Mouse (Mus musculus): Measurements from ENCODE around the gene Adgrg6. TPM values are rescaled to one million over a fixed set of nuclear protein-coding genes. Genes with fewer than 3 reads are reported as not detected.

Gene Adgrg6
- polyA plus RNA-seq, 1 experiment from 2014 or later = 8.9 TPM

GRCm38 (mm10) chr10:14511904-14512663, 33.4 kb downstream of the Adgrg6 start:
- no peak for ATAC-seq (ENCODE audit: low FRiP score, low TSS enrichment)

GRCm38 (mm10) chr10:14511157-14511556, 34.3 kb downstream of the Adgrg6 start:
- Histone ChIP-seq H3K4me1 (ENCODE audit: control insufficient read depth, insufficient read depth, low read length) (no peaks in the 10 kb centered on the region), H3K9me3 (ENCODE audit: control insufficient read depth, low read length) (no peaks in the 10 kb centered on the region), H3K4me3 (ENCODE audit: low read length) (no peak overlapping the region), H3K36me3 (ENCODE audit: control insufficient read depth, insufficient read depth, low read length) (no peaks in the 10 kb centered on the region), H3K4me2 (replicated peaks; ENCODE audit: low read depth, low read length) (no peak overlapping the region), H3K27me3 (ENCODE audit: control insufficient read depth, insufficient read depth, low read length) (no peaks in the 10 kb centered on the region), H3K9ac (ENCODE audit: low read depth, low read length) (no peak overlapping the region), H3K27ac (ENCODE audit: low read depth, low read length) (no peak overlapping the region)
- 64% methylated on average over 3 of the region's 3 CpGs for WGBS
- no peak for ATAC-seq (ENCODE audit: low FRiP score, low TSS enrichment)

More at GRCm38 (mm10) chr10:14511904-14512663, 33.4 kb downstream of the Adgrg6 start:
- Histone ChIP-seq H3K27ac (ENCODE audit: low read depth, low read length) (no peak overlapping the region), H3K36me3 (ENCODE audit: control insufficient read depth, insufficient read depth, low read length) (no peaks in the 10 kb centered on the region), H3K9ac (ENCODE audit: low read depth, low read length) (no peak overlapping the region), H3K9me3 (ENCODE audit: control insufficient read depth, low read length) (no peaks in the 10 kb centered on the region), H3K27me3 (ENCODE audit: control insufficient read depth, insufficient read depth, low read length) (no peaks in the 10 kb centered on the region), H3K4me3 (ENCODE audit: low read length) (no peak overlapping the region), H3K4me2 (replicated peaks; ENCODE audit: low read depth, low read length) (no peak overlapping the region), H3K4me1 (ENCODE audit: control insufficient read depth, insufficient read depth, low read length) (no peaks in the 10 kb centered on the region)
- 80% methylated on average over 2 of the region's 2 CpGs for WGBS

- no peaks in the 10 kb centered on the region for H3K9me3 ChIP-seq (ENCODE audit: control insufficient read depth, low read length)
- H3K36me3 ChIP-seq (ENCODE audit: control insufficient read depth, insufficient read depth, low read length) = no peaks in the 10 kb centered on the region
- no peaks in the 10 kb centered on the region for H3K27me3 ChIP-seq (ENCODE audit: control insufficient read depth, insufficient read depth, low read length)
- no peaks in the 10 kb centered on the region for H3K4me1 ChIP-seq (ENCODE audit: control insufficient read depth, insufficient read depth, low read length)
- H3K27ac ChIP-seq (ENCODE audit: low read depth, low read length) = no peak overlapping the region
- no peak for ATAC-seq (ENCODE audit: low FRiP score, low TSS enrichment)
- no peak overlapping the region for H3K4me2 ChIP-seq (replicated peaks; ENCODE audit: low read depth, low read length)
- H3K4me3 ChIP-seq (ENCODE audit: low read length) = no peak overlapping the region
- no peak overlapping the region for H3K9ac ChIP-seq (ENCODE audit: low read depth, low read length)
These were observed 49.8 kb downstream of the Adgrg6 start for GRCm38 (mm10) chr10:14495658-14496057.

GRCm38 (mm10) chr10:14495204-14495603, 50.3 kb downstream of the Adgrg6 start:
- Histone ChIP-seq H3K27ac (ENCODE audit: low read depth, low read length) (no peak overlapping the region), H3K36me3 (ENCODE audit: control insufficient read depth, insufficient read depth, low read length) (no peaks in the 10 kb centered on the region), H3K4me2 (replicated peaks; ENCODE audit: low read depth, low read length) (no peak overlapping the region), H3K27me3 (ENCODE audit: control insufficient read depth, insufficient read depth, low read length) (no peaks in the 10 kb centered on the region), H3K9me3 (ENCODE audit: control insufficient read depth, low read length) (no peaks in the 10 kb centered on the region), H3K4me3 (ENCODE audit: low read length) (no peak overlapping the region), H3K4me1 (ENCODE audit: control insufficient read depth, insufficient read depth, low read length) (no peaks in the 10 kb centered on the region), H3K9ac (ENCODE audit: low read depth, low read length) (no peak overlapping the region)
- no peak for ATAC-seq (ENCODE audit: low FRiP score, low TSS enrichment)

- H3K4me3 ChIP-seq (ENCODE audit: low read length) = no peak overlapping the region
- no peaks in the 10 kb centered on the region for H3K4me1 ChIP-seq (ENCODE audit: control insufficient read depth, insufficient read depth, low read length)
- no peak overlapping the region for H3K9ac ChIP-seq (ENCODE audit: low read depth, low read length)
- ATAC-seq (ENCODE audit: low FRiP score, low TSS enrichment) = no peak
- WGBS = 80% methylated on average over 4 of the region's 4 CpGs
- H3K9me3 ChIP-seq (ENCODE audit: control insufficient read depth, low read length) = no peaks in the 10 kb centered on the region
- no peaks in the 10 kb centered on the region for H3K36me3 ChIP-seq (ENCODE audit: control insufficient read depth, insufficient read depth, low read length)
- no peak overlapping the region for H3K4me2 ChIP-seq (replicated peaks; ENCODE audit: low read depth, low read length)
- no peak overlapping the region for H3K27ac ChIP-seq (ENCODE audit: low read depth, low read length)
- no peaks in the 10 kb centered on the region for H3K27me3 ChIP-seq (ENCODE audit: control insufficient read depth, insufficient read depth, low read length)
These were observed 53.6 kb downstream of the Adgrg6 start for GRCm38 (mm10) chr10:14491838-14492237.

- Histone ChIP-seq H3K9me3 (ENCODE audit: control insufficient read depth, low read length) (no peaks in the 10 kb centered on the region), H3K27ac (ENCODE audit: low read depth, low read length) (no peak overlapping the region), H3K36me3 (ENCODE audit: control insufficient read depth, insufficient read depth, low read length) (no peaks in the 10 kb centered on the region), H3K27me3 (ENCODE audit: control insufficient read depth, insufficient read depth, low read length) (no peaks in the 10 kb centered on the region), H3K9ac (ENCODE audit: low read depth, low read length) (no peak overlapping the region), H3K4me2 (replicated peaks; ENCODE audit: low read depth, low read length) (no peak overlapping the region), H3K4me3 (ENCODE audit: low read length) (no peak overlapping the region), H3K4me1 (ENCODE audit: control insufficient read depth, insufficient read depth, low read length) (no peaks in the 10 kb centered on the region)
- WGBS = 73% methylated on average over 5 of the region's 5 CpGs
- ATAC-seq (ENCODE audit: low FRiP score, low TSS enrichment) = no peak
These were observed 62.2 kb downstream of the Adgrg6 start for GRCm38 (mm10) chr10:14483257-14483656.

GRCm38 (mm10) chr10:14482483-14482882, 63.0 kb downstream of the Adgrg6 start:
- H3K4me2 ChIP-seq (replicated peaks; ENCODE audit: low read depth, low read length) = no peak overlapping the region
- no peaks in the 10 kb centered on the region for H3K4me1 ChIP-seq (ENCODE audit: control insufficient read depth, insufficient read depth, low read length)
- no peak overlapping the region for H3K4me3 ChIP-seq (ENCODE audit: low read length)
- ATAC-seq (ENCODE audit: low FRiP score, low TSS enrichment) = no peak
- H3K9me3 ChIP-seq (ENCODE audit: control insufficient read depth, low read length) = no peaks in the 10 kb centered on the region
- H3K36me3 ChIP-seq (ENCODE audit: control insufficient read depth, insufficient read depth, low read length) = no peaks in the 10 kb centered on the region
- H3K27ac ChIP-seq (ENCODE audit: low read depth, low read length) = no peak overlapping the region
- H3K9ac ChIP-seq (ENCODE audit: low read depth, low read length) = no peak overlapping the region
- WGBS = 65% methylated on average over 5 of the region's 5 CpGs
- H3K27me3 ChIP-seq (ENCODE audit: control insufficient read depth, insufficient read depth, low read length) = no peaks in the 10 kb centered on the region

- no peaks in the 10 kb centered on the region for H3K27me3 ChIP-seq (ENCODE audit: control insufficient read depth, insufficient read depth, low read length)
- no peak overlapping the region for H3K4me2 ChIP-seq (replicated peaks; ENCODE audit: low read depth, low read length)
- no peak overlapping the region for H3K27ac ChIP-seq (ENCODE audit: low read depth, low read length)
- no peak for ATAC-seq (ENCODE audit: low FRiP score, low TSS enrichment)
- H3K9me3 ChIP-seq (ENCODE audit: control insufficient read depth, low read length) = no peaks in the 10 kb centered on the region
- no peak overlapping the region for H3K4me3 ChIP-seq (ENCODE audit: low read length)
- no peaks in the 10 kb centered on the region for H3K36me3 ChIP-seq (ENCODE audit: control insufficient read depth, insufficient read depth, low read length)
- WGBS = 42% methylated on average over 5 of the region's 5 CpGs
- H3K4me1 ChIP-seq (ENCODE audit: control insufficient read depth, insufficient read depth, low read length) = no peaks in the 10 kb centered on the region
- H3K9ac ChIP-seq (ENCODE audit: low read depth, low read length) = no peak overlapping the region
These were observed 64.5 kb downstream of the Adgrg6 start for GRCm38 (mm10) chr10:14480928-14481327.

GRCm38 (mm10) chr10:14476393-14476792, 69.1 kb downstream of the Adgrg6 start:
- no peaks in the 10 kb centered on the region for H3K9me3 ChIP-seq (ENCODE audit: control insufficient read depth, low read length)
- no peak overlapping the region for H3K27ac ChIP-seq (ENCODE audit: low read depth, low read length)
- H3K4me2 ChIP-seq (replicated peaks; ENCODE audit: low read depth, low read length) = no peak overlapping the region
- 80% methylated on average over 1 of the region's 1 CpGs for WGBS
- no peaks in the 10 kb centered on the region for H3K27me3 ChIP-seq (ENCODE audit: control insufficient read depth, insufficient read depth, low read length)
- no peak overlapping the region for H3K9ac ChIP-seq (ENCODE audit: low read depth, low read length)
- no peaks in the 10 kb centered on the region for H3K4me1 ChIP-seq (ENCODE audit: control insufficient read depth, insufficient read depth, low read length)
- H3K36me3 ChIP-seq (ENCODE audit: control insufficient read depth, insufficient read depth, low read length) = no peaks in the 10 kb centered on the region
- no peak overlapping the region for H3K4me3 ChIP-seq (ENCODE audit: low read length)
- ATAC-seq (ENCODE audit: low FRiP score, low TSS enrichment) = no peak

All from kidney, embryonic 14.5 days (tissue).